Mouse (Mus musculus) MEL (cell line): ENCODE results near the gene Exosc10. TPM values are rescaled to one million over a fixed set of nuclear protein-coding genes. Genes with fewer than 3 reads are reported as not detected.

ENCODE experiments used
- DNase-seq: peaks from one replicate; pipeline ENCODE4 v3.0.0; 2011; ENCODE audit warnings: low read depth, low spot score
- H3K27ac ChIP-seq: 2 replicates; pipeline ENCODE4 v1.5.1; 2012; ENCODE audit warnings: low read depth, mild to moderate bottlenecking, control low read depth, low read length, moderate library complexity; ENCODE audit not compliant: control insufficient read depth
- H3K27me3 ChIP-seq, 2 experiments: fragments of 150-350 bp in 1 of 2; sonication (generic) in 1 of 2; 2 replicates each; pipeline ENCODE4 v1.6.1; 2012; ENCODE audit warnings: low read length in 2 of 2, mild to moderate bottlenecking in 2 of 2, improper control_type of control experiment in 1 of 2, moderate library complexity in 1 of 2; ENCODE audit not compliant: insufficient read depth in 2 of 2, control insufficient read depth in 1 of 2
- H3K36me3 ChIP-seq, 2 experiments: 2 replicates each; pipeline ENCODE4 v1.6.1; 2012 to 2014; ENCODE audit warnings: low read length in 2 of 2, improper control_type of control experiment in 1 of 2, inconsistent platforms in 1 of 2, mild to moderate bottlenecking in 1 of 2; ENCODE audit not compliant: insufficient read depth in 2 of 2, control insufficient read depth in 1 of 2
- H3K4me1 ChIP-seq, 2 experiments: fragments of 150-350 bp in 1 of 2; sonication (generic) in 1 of 2; 2 replicates each; pipeline ENCODE4 v1.6.1; 2012; ENCODE audit warnings: low read length in 2 of 2, improper control_type of control experiment in 1 of 2, mild to moderate bottlenecking in 1 of 2; ENCODE audit not compliant: insufficient read depth in 2 of 2, control insufficient read depth in 1 of 2
- H3K4me3 ChIP-seq, 2 experiments: fragments of 150-350 bp in 1 of 2; sonication (generic) in 1 of 2; 2 replicates each; pipeline ENCODE4 v1.5.1; 2012; ENCODE audit warnings: low read depth in 2 of 2, low read length in 2 of 2, mild to moderate bottlenecking in 2 of 2, moderate library complexity in 2 of 2, control low read depth in 1 of 2, improper control_type of control experiment in 1 of 2; ENCODE audit not compliant: control insufficient read depth in 1 of 2, insufficient read depth in 1 of 2
- H3K79me2 ChIP-seq: 2 replicates; pipeline ENCODE4 v1.6.1; 2012; ENCODE audit warnings: mild to moderate bottlenecking, low read length, moderate library complexity; ENCODE audit not compliant: control insufficient read depth, poor library complexity, insufficient read depth
- H3K9ac ChIP-seq: 2 replicates; pipeline ENCODE4 v1.6.1; 2012; ENCODE audit warnings: low read depth, mild to moderate bottlenecking, control low read depth, low read length, moderate library complexity; ENCODE audit not compliant: control insufficient read depth, poor library complexity, severe bottlenecking
- H3K9me3 ChIP-seq: fragments of 150-350 bp; sonication (generic); replicated peaks from 2 replicates; pipeline ENCODE4 v1.6.1; 2012; ENCODE audit warnings: mild to moderate bottlenecking, low read length, improper control_type of control experiment, moderate library complexity; ENCODE audit not compliant: insufficient read depth
- ELF1 ChIP-seq: IDR thresholded peaks from 2 replicates; pipeline ENCODE4 v1.6.1; 2014; ENCODE audit warnings: low read depth, mild to moderate bottlenecking, inconsistent platforms, low read length, improper control_type of control experiment, moderate library complexity
- EP300 ChIP-seq, 2 experiments: IDR thresholded peaks; 2 replicates each; pipeline ENCODE4 v1.6.1; 2011; ENCODE audit warnings: improper control_type of control experiment in 2 of 2, low read length in 2 of 2, low read depth in 1 of 2, mild to moderate bottlenecking in 1 of 2
- MAFK ChIP-seq: IDR thresholded peaks from 2 replicates; pipeline ENCODE4 v1.6.1; 2011; ENCODE audit warnings: low read depth, mild to moderate bottlenecking, low read length, improper control_type of control experiment, borderline replicate concordance
- MAX ChIP-seq: IDR thresholded peaks from 2 replicates; pipeline ENCODE4 v1.6.1; 2011; ENCODE audit warnings: low read length, improper control_type of control experiment
- POLR2A ChIP-seq, 2 experiments: IDR thresholded peaks; 2 replicates each; pipeline ENCODE4 v1.6.1; 2011 to 2012; ENCODE audit warnings: low read length in 2 of 2, mild to moderate bottlenecking in 2 of 2, control low read depth in 1 of 2, improper control_type of control experiment in 1 of 2, low read depth in 1 of 2, moderate library complexity in 1 of 2; ENCODE audit not compliant: control insufficient read depth in 1 of 2, insufficient read depth in 1 of 2, poor library complexity in 1 of 2
- RAD21 ChIP-seq: IDR thresholded peaks from 2 replicates; pipeline ENCODE4 v1.6.1; 2011; ENCODE audit warnings: mild to moderate bottlenecking, low read depth, low read length, improper control_type of control experiment
- SMC3 ChIP-seq: IDR thresholded peaks from 2 replicates; pipeline ENCODE4 v1.6.1; 2011; ENCODE audit warnings: low read depth, low read length, improper control_type of control experiment
- TBP ChIP-seq: IDR thresholded peaks from 2 replicates; pipeline ENCODE4 v1.8.0; 2011; ENCODE audit warnings: low read depth, low read length, improper control_type of control experiment
- USF1 ChIP-seq: IDR thresholded peaks from 2 replicates; pipeline ENCODE4 v1.6.1; 2014; ENCODE audit warnings: low read depth, mild to moderate bottlenecking, inconsistent platforms, low read length, improper control_type of control experiment, moderate library complexity
- ZMIZ1 ChIP-seq: IDR thresholded peaks from 2 replicates; pipeline ENCODE4 v1.6.1; 2012; ENCODE audit warnings: low read depth, mild to moderate bottlenecking, inconsistent platforms, low read length, improper control_type of control experiment, moderate library complexity
- polyA plus RNA-seq, 2 experiments: library from polyadenylated mRNA; stranded (reverse) in 1 of 2; unstranded in 1 of 2; fragments of >175 nt in 1 of 2; fragments of >200 nt in 1 of 2; gene quantifications; 2 replicates each; pipeline versions ENCODE4 v1.2.1 to v1.2.4; 2012; ENCODE audit warnings: low replicate concordance in 2 of 2, low read depth in 1 of 2; ENCODE audit not compliant: insufficient read length in 2 of 2, insufficient read depth in 1 of 2, missing spikeins in 1 of 2
- total RNA-seq: library from RNA; depleted of rRNA; stranded (reverse); fragments of 300-350 nt; gene quantifications from 2 replicates; pipeline ENCODE4 v1.2.3, GENCODE M21; 2012; rRNA removed

Exosc10 gene
- total and polyA plus RNA-seq, 3 experiments: 71.5 to 109 (median 90.5) TPM

GRCm38 (mm10) chr4:148626623-148627185 lies 68.5 kb downstream of the Exosc10 start, which contains the start of gene Tardbp (continued):
- 0 out of 2 replicates have a peak, but pooled peaks have one; percentile 22 for TF ChIP-seq ZMIZ1
- no peak for TF ChIP-seq MAFK
- peak; percentile 88 for TF ChIP-seq TBP
- TF ChIP-seq, all 39 proteins: peak for 18

GRCm38 (mm10) chr4:148627246-148627645 lies 69.0 kb downstream of the Exosc10 start:
- no peak for TF ChIP-seq RAD21
- no peak for TF ChIP-seq ELF1
- TF ChIP-seq SMC3: no peak
- TF ChIP-seq MAX: 0 out of 2 replicates have a peak, but pooled peaks have one; percentile 22
- TF ChIP-seq USF1: no peak
- 0 out of 4 replicates have a peak, but pooled peaks of 1 of the 2 experiments have one; percentile 2 for TF ChIP-seq EP300 (IDR thresholded peaks at IDR 0.05; ENCODE audit: low read depth in 1 of 2, low read length in 2 of 2)
- TF ChIP-seq POLR2A (IDR thresholded peaks at IDR 0.05; ENCODE audit: control insufficient read depth in 1 of 2, insufficient read depth in 1 of 2, low read depth in 1 of 2, low read length in 2 of 2, poor library complexity in 1 of 2): no peak
- Histone ChIP-seq H3K27ac (peak overlapping the region; percentile 20; the same call in 1 of the 2 replicates), H3K4me3 (peak overlapping the region; percentile 39 to 62)

More at GRCm38 (mm10) chr4:148627246-148627645, 69.0 kb downstream of the Exosc10 start:
- Histone ChIP-seq H3K9me3 (no peaks in the 10 kb centered on the region), H3K79me2 (peaks cover 39% of the 10 kb centered on the region), H3K27me3 (no peaks in the 10 kb centered on the region), H3K9ac (peak overlapping the region; percentile 68), H3K36me3 (peaks cover 22 to 34% of the 10 kb centered on the region in 2 experiments), H3K4me1 (peaks cover 2 to 26% of the 10 kb centered on the region in 2 experiments)
- DNase-seq: no peak

Other genes with a start within 250 kb of the Exosc10 start
- gene Ubiad1, start 113.7 kb upstream of the Exosc10 start, total RNA-seq: 17.1 and 19.4 TPM in 2 replicates
- gene Ubiad1, start 113.7 kb upstream of the Exosc10 start, polyA plus RNA-seq: 10 to 100 TPM in 1 of 2 experiments, not detected in 1; 24.3 TPM
- gene Mtor, start 109.8 kb upstream of the Exosc10 start, total RNA-seq: 23.0 and 23.9 TPM in 2 replicates
- gene Mtor, start 109.8 kb upstream of the Exosc10 start, polyA plus RNA-seq: 10 to 100 TPM in 1 of 2 experiments, not detected in 1; 35.2 TPM
- gene Angptl7, start 58.0 kb upstream of the Exosc10 start, total RNA-seq: not detected in 2 replicates
- gene Angptl7, start 58.0 kb upstream of the Exosc10 start, polyA plus RNA-seq: not detected
- 299 and 332 TPM in 2 replicates for gene Srm, start 33.1 kb downstream of the Exosc10 start, total RNA-seq
- 100 to 1,000 TPM; 305 to 765 TPM for gene Srm, start 33.1 kb downstream of the Exosc10 start, polyA plus RNA-seq
- 0.75 and 1.4 TPM in 2 replicates for gene Masp2, start 44.1 kb downstream of the Exosc10 start, total RNA-seq
- gene Masp2, start 44.1 kb downstream of the Exosc10 start, polyA plus RNA-seq: under 1 TPM in 1 of 2 experiments, not detected in 1; 0.38 TPM
- gene Tardbp, start 68.6 kb downstream of the Exosc10 start, total RNA-seq: 209 and 211 TPM in 2 replicates
- 100 to 1,000 TPM in 1 of 2 experiments, not detected in 1; 455 TPM for gene Tardbp, start 68.6 kb downstream of the Exosc10 start, polyA plus RNA-seq
- gene Gm572, start 84.9 kb downstream of the Exosc10 start, total RNA-seq: not detected in 2 replicates
- gene Gm572, start 84.9 kb downstream of the Exosc10 start, polyA plus RNA-seq: not detected
- 1.3 and 1.4 TPM in 2 replicates for gene Casz1, start 246.0 kb downstream of the Exosc10 start, total RNA-seq
- 1 to 10 TPM in 1 of 2 experiments, not detected in 1; 3.2 TPM for gene Casz1, start 246.0 kb downstream of the Exosc10 start, polyA plus RNA-seq